Mouse (Mus musculus): ENCODE measurements around the gene Olfr1344. TPM values are rescaled to one million over a fixed set of nuclear protein-coding genes. Genes with fewer than 3 reads are reported as not detected.
"Not testable (repeated sequence)": the region's sequence is repeated elsewhere in the genome, so short reads cannot be mapped to it uniquely, and the experiment has no call there.

The Olfr1344 gene
- 1 to 10 TPM; 1.3 to 2.1 (median 1.5) TPM for total RNA-seq (2022)

- DNase-seq (ENCODE audit: low spot score in 2 of 2), result no peak
These were observed at the start of gene Olfr1344 for GRCm38 (mm10) chr7:6438388-6438787. Gene Olfr1344, plus strand, starts transcription at chr7:6438688.

GRCm38 (mm10) chr7:6388971-6389370, 49.5 kb upstream of the Olfr1344 start:
- no peak for DNase-seq (ENCODE audit: low spot score in 2 of 2)

DNA sequence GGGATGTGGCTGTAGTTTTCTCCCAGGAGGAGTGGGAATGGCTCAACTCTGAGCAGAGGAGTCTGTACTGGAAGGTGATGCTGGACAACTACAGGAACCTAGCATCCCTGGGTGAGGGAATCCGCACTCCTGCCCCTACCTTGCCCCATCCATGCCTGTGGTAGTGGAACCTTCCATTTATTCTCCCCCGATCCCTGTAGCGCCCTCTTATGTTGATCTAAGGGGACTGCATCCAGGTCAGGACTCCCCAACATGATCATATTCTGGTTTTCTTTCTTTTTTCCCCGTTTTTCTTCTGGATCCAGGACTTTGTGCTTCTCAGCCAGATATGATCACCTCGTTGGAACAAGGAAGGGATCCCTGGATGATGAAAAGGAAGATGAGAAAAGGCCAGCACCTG, 49.0 kb upstream of the Olfr1344 start:
- DNase-seq (ENCODE audit: low spot score in 2 of 2), result no peak

DNA sequence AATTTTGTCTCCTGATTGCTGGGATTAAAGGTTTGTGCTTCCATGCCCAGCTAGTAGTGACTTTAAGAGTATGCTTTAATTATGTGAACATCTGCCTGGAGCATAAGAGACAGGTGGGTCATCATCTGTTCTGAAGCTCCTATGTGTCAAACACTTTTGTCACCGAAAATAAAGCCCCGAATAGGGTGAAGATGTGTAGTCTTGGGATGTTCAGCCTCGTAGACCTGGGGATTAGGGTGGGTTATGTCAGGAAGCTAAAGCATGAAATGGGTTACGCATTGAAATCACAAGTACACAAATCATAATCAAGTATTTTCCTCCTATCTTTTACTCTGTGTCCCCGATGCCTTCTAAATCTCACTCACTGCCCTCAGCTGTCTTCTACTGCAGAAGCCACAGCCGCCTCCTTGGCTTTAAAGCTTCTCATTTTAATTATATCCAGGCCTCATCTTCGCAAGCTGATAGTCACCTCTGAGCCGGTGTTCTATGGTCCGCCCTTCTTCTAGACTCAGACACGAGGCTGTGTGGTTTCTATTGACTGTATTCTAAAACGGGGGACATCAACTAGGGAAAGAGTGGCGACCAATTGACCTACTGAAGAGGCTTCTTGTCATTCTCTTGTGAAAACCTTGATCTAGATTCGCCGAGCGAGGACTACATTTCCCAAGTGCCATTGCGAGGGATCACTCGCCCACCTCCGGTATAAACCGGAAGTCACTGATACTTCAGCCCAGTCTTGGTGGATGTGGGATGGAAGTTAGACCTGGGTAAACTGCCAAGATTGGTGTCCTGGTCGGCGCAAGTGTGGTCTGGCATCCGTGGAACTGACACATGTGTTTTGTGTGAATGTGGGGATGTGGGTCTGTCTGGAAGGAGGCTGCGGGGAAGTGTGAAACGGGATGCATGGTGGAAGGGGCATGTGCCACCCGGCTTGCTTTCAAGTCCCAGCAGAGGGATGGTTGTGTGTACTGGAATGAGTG, 40.2 kb upstream of the Olfr1344 start, which contains the start of gene Smim17:
TSS of gene Smim17 (plus strand) at position 720 of the 980 bp plus-strand sequence.
- peak; percentile 60 to 69 for DNase-seq (ENCODE audit: low spot score in 2 of 2)

DNA sequence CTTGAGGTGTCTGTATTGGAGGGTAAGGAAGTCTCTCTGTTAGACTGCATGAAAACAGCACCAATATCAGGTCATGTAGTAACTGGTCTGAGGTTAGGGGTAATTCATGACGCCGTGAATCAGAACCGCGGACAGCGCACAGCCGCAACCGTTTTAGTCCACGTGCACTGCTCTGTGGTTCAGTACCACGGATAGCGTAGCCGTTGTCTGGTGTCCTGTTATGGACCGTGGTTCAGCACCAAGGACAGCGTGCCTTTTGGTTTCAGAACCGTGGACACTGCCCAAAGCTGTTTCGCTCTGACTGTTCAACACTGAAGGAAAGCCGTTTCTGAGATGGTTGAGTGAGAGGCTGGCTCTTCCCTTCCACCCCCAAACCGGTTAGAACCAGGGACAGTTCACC, 28.4 kb upstream of the Olfr1344 start, which contains the start of gene Gm20715:
TSS of gene Gm20715 (plus strand) at position 235 of the 400 bp plus-strand sequence.
- DNase-seq (ENCODE audit: low spot score in 2 of 2), result peak; percentile 51 to 83

GRCm38 (mm10) chr7:6414626-6415441, 23.7 kb upstream of the Olfr1344 start:
- peak in 1 of 2 experiments; percentile 26 for DNase-seq (ENCODE audit: low spot score in 2 of 2)

- DNase-seq (ENCODE audit: low spot score in 2 of 2), result no peak
These were observed 23.1 kb upstream of the Olfr1344 start for GRCm38 (mm10) chr7:6415442-6415787.

DNA sequence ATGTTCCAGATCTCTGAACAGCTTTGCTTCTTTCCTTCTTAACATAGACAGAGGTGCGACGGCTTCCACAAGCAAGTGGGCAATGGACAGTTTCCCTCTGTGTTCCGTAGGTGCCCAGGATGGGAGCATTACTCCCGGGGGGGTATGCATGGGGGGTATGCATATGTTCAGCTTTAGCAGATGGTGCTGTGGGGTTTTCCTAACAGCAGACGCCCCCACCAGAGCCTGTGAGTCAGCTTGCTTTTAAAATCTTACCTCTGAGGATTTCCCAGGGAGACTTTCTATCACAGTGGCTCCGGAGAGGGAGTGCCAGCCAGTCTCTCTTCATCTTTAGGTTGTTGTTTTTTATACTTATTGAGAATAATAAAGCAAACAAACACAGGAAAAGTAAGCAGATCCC, 18.6 kb upstream of the Olfr1344 start:
- DNase-seq (ENCODE audit: low spot score in 2 of 2), result no peak

DNA sequence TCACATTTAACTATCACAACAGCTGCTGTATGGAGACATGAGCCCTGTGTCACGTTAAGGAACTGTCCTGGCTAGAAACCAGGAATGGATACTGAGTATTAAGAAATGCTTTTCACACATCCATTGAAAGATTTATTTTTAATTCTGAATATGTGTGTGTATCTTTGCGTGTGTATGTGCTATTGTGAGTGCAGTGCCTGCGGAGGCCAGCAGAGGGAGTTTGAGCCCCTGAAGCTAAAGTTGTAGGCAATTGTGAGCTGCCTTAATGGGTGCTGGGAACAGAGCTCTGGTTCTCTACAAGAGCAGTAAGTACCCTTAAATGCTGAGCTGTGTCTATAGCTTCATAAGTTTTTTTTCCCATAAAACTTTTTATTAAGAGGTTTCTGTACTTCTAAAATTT, 9.1 kb upstream of the Olfr1344 start:
- DNase-seq (ENCODE audit: low spot score in 2 of 2), result no peak

DNA sequence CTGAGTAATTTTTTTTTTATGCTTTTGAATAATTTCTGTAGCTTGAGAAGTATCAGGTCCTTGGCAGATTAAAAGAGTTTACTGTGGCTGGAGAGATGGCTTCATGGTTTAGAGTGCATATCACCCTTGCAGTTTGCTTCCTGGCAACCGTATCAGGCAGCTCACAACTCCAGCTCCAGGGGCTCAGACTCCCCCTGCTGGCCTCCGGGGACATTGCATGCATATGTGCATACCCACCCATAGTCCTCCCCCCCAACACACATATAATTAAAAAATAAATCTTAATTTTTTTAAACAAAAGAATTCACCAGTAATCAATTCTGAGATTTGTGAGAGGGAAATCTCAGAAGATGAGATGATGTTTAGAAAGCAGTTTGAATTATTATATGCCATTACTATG, 8.1 kb upstream of the Olfr1344 start:
- DNase-seq (ENCODE audit: low spot score in 2 of 2), result no peak

DNA sequence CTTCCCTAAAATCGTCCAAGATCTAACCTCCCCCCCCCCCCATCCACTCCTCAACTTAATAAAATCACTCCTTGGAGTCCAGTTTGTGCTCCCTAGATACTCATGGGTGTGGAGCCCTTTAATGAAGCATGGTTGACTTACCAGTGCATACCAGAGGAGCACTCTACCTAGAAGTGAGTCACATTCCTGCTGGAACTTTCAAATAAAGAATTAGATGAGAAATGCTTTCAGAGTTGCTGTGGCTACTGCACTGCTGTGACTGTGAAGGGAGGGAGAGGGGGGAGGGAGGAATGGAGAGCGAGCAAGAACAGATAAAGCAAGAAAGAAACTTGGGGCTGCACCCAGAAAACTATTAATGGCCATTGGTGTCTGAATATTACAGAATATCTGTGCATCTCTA, 2.7 kb downstream of the Olfr1344 start:
- no peak for DNase-seq (ENCODE audit: low spot score in 2 of 2)

- no peak for DNase-seq (ENCODE audit: low spot score in 2 of 2)
These were observed 9.3 kb downstream of the Olfr1344 start for GRCm38 (mm10) chr7:6447771-6448170.

GRCm38 (mm10) chr7:6455868-6456267, 17.4 kb downstream of the Olfr1344 start, which contains the start of gene Olfr1336:
Gene Olfr1336, plus strand, starts transcription at chr7:6456168.
- no peak for DNase-seq (ENCODE audit: low spot score in 2 of 2)

GRCm38 (mm10) chr7:6456399-6456798, 17.9 kb downstream of the Olfr1344 start:
- no peak for DNase-seq (ENCODE audit: low spot score in 2 of 2)

DNA sequence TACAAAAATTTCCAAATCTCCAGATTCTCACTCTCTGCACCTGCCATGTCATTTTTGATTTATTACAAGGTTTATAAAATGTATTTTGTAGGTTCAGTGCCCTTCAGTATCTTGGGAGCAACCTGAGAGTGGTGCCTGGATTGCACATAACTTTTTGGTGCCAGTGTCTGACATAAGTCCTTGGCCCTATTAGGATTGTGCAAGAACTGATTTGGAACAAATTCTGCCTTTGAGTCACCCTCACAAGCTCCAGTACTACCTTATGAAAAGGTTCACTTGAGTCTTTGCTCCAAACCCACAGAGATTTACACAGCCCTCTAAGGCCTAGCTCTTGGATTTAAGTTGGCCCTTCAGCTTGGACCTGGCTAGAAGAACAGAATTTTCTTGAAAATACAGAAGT, 28.5 kb downstream of the Olfr1344 start, which contains the start of gene Olfr1346:
TSS of gene Olfr1346 (plus strand) at position 151 of the 400 bp plus-strand sequence.
- no peak for DNase-seq (ENCODE audit: low spot score in 2 of 2)

GRCm38 (mm10) chr7:6477633-6478032, 39.1 kb downstream of the Olfr1344 start:
- DNase-seq (ENCODE audit: low spot score in 2 of 2), result not testable (repeated sequence)

DNA sequence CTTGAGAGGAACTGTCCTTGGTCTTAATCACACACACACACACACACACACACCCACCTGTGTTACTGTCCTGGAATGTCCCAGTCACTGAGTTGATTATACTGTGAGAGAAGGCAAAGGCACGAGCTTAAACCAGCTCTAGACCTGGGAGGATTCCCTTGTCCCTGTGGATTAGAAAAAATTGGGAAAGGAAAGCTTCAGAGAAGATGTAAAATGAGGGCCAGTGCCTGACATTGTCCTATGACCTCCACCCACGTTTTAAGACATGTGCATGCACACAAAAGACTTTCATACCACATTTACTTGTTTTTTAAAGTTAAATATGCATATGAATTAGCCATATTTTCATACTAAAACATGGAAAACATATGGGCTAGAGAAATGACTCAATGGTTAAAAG, 48.4 kb downstream of the Olfr1344 start, which contains the start of gene Olfr5:
TSS of gene Olfr5 (minus strand) at position 101 of the 400 bp plus-strand sequence.
- DNase-seq (ENCODE audit: low spot score in 2 of 2), result no peak

Measured in layer of hippocampus, adult 8-10 months (tissue).